Mouse (Mus musculus): Measurements from ENCODE around the gene Gm20388. TPM values are rescaled to one million over a fixed set of nuclear protein-coding genes. Genes with fewer than 3 reads are reported as not detected.

The Gm20388 gene
- polyA plus RNA-seq, 1 experiment from 2014 or later: not detected

GRCm38 (mm10) chr8:122912871-122913270 lies 3002.2 kb downstream of the Gm20388 start:
- H3K27ac ChIP-seq (ENCODE audit: low read depth, low read length): no peak overlapping the region
- DNase-seq (ENCODE audit: low spot score, missing footprints) (no peak), ATAC-seq (ENCODE audit: low FRiP score) (no peak)
- no peaks in the 10 kb centered on the region for H3K4me1 ChIP-seq (ENCODE audit: control insufficient read depth, insufficient read depth, low read length)
- no peaks in the 10 kb centered on the region for H3K27me3 ChIP-seq (ENCODE audit: control insufficient read depth, insufficient read depth, low read length)
- H3K4me3 ChIP-seq (ENCODE audit: low read depth, low read length): no peak overlapping the region
- WGBS: 91% methylated on average over 4 of the region's 4 CpGs
- no peak overlapping the region for H3K4me2 ChIP-seq
- H3K9me3 ChIP-seq (ENCODE audit: control insufficient read depth, low read length): no peaks in the 10 kb centered on the region
- H3K9ac ChIP-seq (ENCODE audit: low read length): no peak overlapping the region
- H3K36me3 ChIP-seq (ENCODE audit: control insufficient read depth, insufficient read depth, low read length): no peaks in the 10 kb centered on the region

- H3K27me3 ChIP-seq (ENCODE audit: control insufficient read depth, insufficient read depth, low read length): no peaks in the 10 kb centered on the region
- no peak overlapping the region for H3K4me3 ChIP-seq (ENCODE audit: low read depth, low read length)
- H3K4me2 ChIP-seq: no peak overlapping the region
- WGBS: 74% methylated on average over 3 of the region's 3 CpGs
- no peak for DNase-seq (ENCODE audit: low spot score, missing footprints)
- ATAC-seq (ENCODE audit: low FRiP score): no peak
- H3K36me3 ChIP-seq (ENCODE audit: control insufficient read depth, insufficient read depth, low read length): no peaks in the 10 kb centered on the region
- H3K4me1 ChIP-seq (ENCODE audit: control insufficient read depth, insufficient read depth, low read length): peaks cover 6% of the 10 kb centered on the region; the same call in 1 of the 2 replicates
- no peak overlapping the region for H3K9ac ChIP-seq (ENCODE audit: low read length)
- no peaks in the 10 kb centered on the region for H3K9me3 ChIP-seq (ENCODE audit: control insufficient read depth, low read length)
- H3K27ac ChIP-seq (ENCODE audit: low read depth, low read length): no peak overlapping the region
These were observed 3006.1 kb downstream of the Gm20388 start for GRCm38 (mm10) chr8:122916766-122917165.

- ATAC-seq (ENCODE audit: low FRiP score) (no peak), DNase-seq (ENCODE audit: low spot score, missing footprints) (no peak)
- Histone ChIP-seq H3K4me3 (ENCODE audit: low read depth, low read length) (no peak overlapping the region), H3K36me3 (ENCODE audit: control insufficient read depth, insufficient read depth, low read length) (no peaks in the 10 kb centered on the region), H3K27me3 (ENCODE audit: control insufficient read depth, insufficient read depth, low read length) (no peaks in the 10 kb centered on the region), H3K9ac (ENCODE audit: low read length) (no peak overlapping the region), H3K27ac (ENCODE audit: low read depth, low read length) (no peak overlapping the region), H3K4me2 (no peak overlapping the region), H3K4me1 (ENCODE audit: control insufficient read depth, insufficient read depth, low read length) (peaks cover 6% of the 10 kb centered on the region; the same call in 1 of the 2 replicates), H3K9me3 (ENCODE audit: control insufficient read depth, low read length) (no peaks in the 10 kb centered on the region)
- WGBS: 73% methylated on average over 11 of the region's 11 CpGs
These were observed 3007.1 kb downstream of the Gm20388 start for GRCm38 (mm10) chr8:122917531-122918392.

- H3K9me3 ChIP-seq (ENCODE audit: control insufficient read depth, low read length): no peaks in the 10 kb centered on the region
- DNase-seq (ENCODE audit: low spot score, missing footprints) (no peak), ATAC-seq (ENCODE audit: low FRiP score) (no peak)
- peaks cover 6% of the 10 kb centered on the region; the same call in 1 of the 2 replicates for H3K4me1 ChIP-seq (ENCODE audit: control insufficient read depth, insufficient read depth, low read length)
- 86% methylated on average over 7 of the region's 7 CpGs for WGBS
- no peaks in the 10 kb centered on the region for H3K27me3 ChIP-seq (ENCODE audit: control insufficient read depth, insufficient read depth, low read length)
- H3K27ac ChIP-seq (ENCODE audit: low read depth, low read length): no peak overlapping the region
- H3K9ac ChIP-seq (ENCODE audit: low read length): no peak overlapping the region
- H3K4me3 ChIP-seq (ENCODE audit: low read depth, low read length): no peak overlapping the region
- no peaks in the 10 kb centered on the region for H3K36me3 ChIP-seq (ENCODE audit: control insufficient read depth, insufficient read depth, low read length)
- H3K4me2 ChIP-seq: no peak overlapping the region
These were observed 3007.9 kb downstream of the Gm20388 start for GRCm38 (mm10) chr8:122918438-122919107.

- 70% methylated on average over 7 of the region's 7 CpGs for WGBS
- no peak overlapping the region for H3K27ac ChIP-seq (ENCODE audit: low read depth, low read length)
- ATAC-seq (ENCODE audit: low FRiP score): no peak
These were observed 3010.2 kb downstream of the Gm20388 start for GRCm38 (mm10) chr8:122920890-122921289.

GRCm38 (mm10) chr8:122922945-122923344 lies 3012.3 kb downstream of the Gm20388 start:
- Histone ChIP-seq H3K9ac (ENCODE audit: low read length) (no peak overlapping the region), H3K27ac (ENCODE audit: low read depth, low read length) (no peak overlapping the region), H3K36me3 (ENCODE audit: control insufficient read depth, insufficient read depth, low read length) (no peaks in the 10 kb centered on the region), H3K9me3 (ENCODE audit: control insufficient read depth, low read length) (no peaks in the 10 kb centered on the region), H3K27me3 (ENCODE audit: control insufficient read depth, insufficient read depth, low read length) (no peaks in the 10 kb centered on the region), H3K4me3 (ENCODE audit: low read depth, low read length) (no peak overlapping the region), H3K4me2 (no peak overlapping the region), H3K4me1 (ENCODE audit: control insufficient read depth, insufficient read depth, low read length) (peaks cover 6% of the 10 kb centered on the region)
- 93% methylated on average over 3 of the region's 3 CpGs for WGBS
- DNase-seq (ENCODE audit: low spot score, missing footprints) (no peak), ATAC-seq (ENCODE audit: low FRiP score) (no peak)

More at GRCm38 (mm10) chr8:122920890-122921289, 3010.2 kb downstream of the Gm20388 start:
- peaks cover 6% of the 10 kb centered on the region for H3K4me1 ChIP-seq (ENCODE audit: control insufficient read depth, insufficient read depth, low read length)
- no peaks in the 10 kb centered on the region for H3K27me3 ChIP-seq (ENCODE audit: control insufficient read depth, insufficient read depth, low read length)
- DNase-seq (ENCODE audit: low spot score, missing footprints): no peak
- H3K36me3 ChIP-seq (ENCODE audit: control insufficient read depth, insufficient read depth, low read length): no peaks in the 10 kb centered on the region
- no peak overlapping the region for H3K9ac ChIP-seq (ENCODE audit: low read length)
- no peak overlapping the region for H3K4me3 ChIP-seq (ENCODE audit: low read depth, low read length)
- H3K9me3 ChIP-seq (ENCODE audit: control insufficient read depth, low read length): no peaks in the 10 kb centered on the region
- H3K4me2 ChIP-seq: no peak overlapping the region

GRCm38 (mm10) chr8:122923431-122924090 lies 3012.9 kb downstream of the Gm20388 start:
- DNase-seq (ENCODE audit: low spot score, missing footprints) (no peak), ATAC-seq (ENCODE audit: low FRiP score) (no peak)
- Histone ChIP-seq H3K9me3 (ENCODE audit: control insufficient read depth, low read length) (no peaks in the 10 kb centered on the region), H3K9ac (ENCODE audit: low read length) (0 out of 2 replicates have a peak overlapping the region, but pooled peaks have one; percentile 4), H3K4me1 (ENCODE audit: control insufficient read depth, insufficient read depth, low read length) (peaks cover 6% of the 10 kb centered on the region), H3K4me3 (ENCODE audit: low read depth, low read length) (no peak overlapping the region), H3K27me3 (ENCODE audit: control insufficient read depth, insufficient read depth, low read length) (no peaks in the 10 kb centered on the region), H3K36me3 (ENCODE audit: control insufficient read depth, insufficient read depth, low read length) (no peaks in the 10 kb centered on the region), H3K4me2 (no peak overlapping the region), H3K27ac (ENCODE audit: low read depth, low read length) (no peak overlapping the region)
- 67% methylated on average over 7 of the region's 7 CpGs for WGBS

GRCm38 (mm10) chr8:122924091-122924490 lies 3013.4 kb downstream of the Gm20388 start:
- no peaks in the 10 kb centered on the region for H3K27me3 ChIP-seq (ENCODE audit: control insufficient read depth, insufficient read depth, low read length)
- ATAC-seq (ENCODE audit: low FRiP score): no peak
- H3K4me1 ChIP-seq (ENCODE audit: control insufficient read depth, insufficient read depth, low read length): peaks cover 6% of the 10 kb centered on the region
- 0 out of 2 replicates have a peak overlapping the region, but pooled peaks have one; percentile 4 for H3K9ac ChIP-seq (ENCODE audit: low read length)
- H3K9me3 ChIP-seq (ENCODE audit: control insufficient read depth, low read length): no peaks in the 10 kb centered on the region
- no peak overlapping the region for H3K4me2 ChIP-seq
- no peak overlapping the region for H3K4me3 ChIP-seq (ENCODE audit: low read depth, low read length)
- no peak for DNase-seq (ENCODE audit: low spot score, missing footprints)
- WGBS: 85% methylated on average over 6 of the region's 6 CpGs
- no peaks in the 10 kb centered on the region for H3K36me3 ChIP-seq (ENCODE audit: control insufficient read depth, insufficient read depth, low read length)
- no peak overlapping the region for H3K27ac ChIP-seq (ENCODE audit: low read depth, low read length)

Measured in midbrain, embryonic 11.5 days (tissue).